In genomic region chr8:105397747-105398146, GRCm38 (mm10) we compare ENCODE assay signal across 9 mouse cellular contexts. TPM values are rescaled to one million over a fixed set of nuclear protein-coding genes. Genes with fewer than 3 reads are reported as not detected.
A peak's percentile ranks its signal among the peaks of the same experiment; 100 is the strongest.
DNase-seq lines count a peak whose midpoint lies in the region; ATAC-seq and TF ChIP-seq lines count a peak whose summit lies in the region.
"Had no signal": no experiment of that assay in that cellular context is flagged by ENCODE, and none has a peak within 500 bp of the region (broad histone marks: within the 10 kb centered on the region; RNA-seq: fewer than 3 reads in every experiment).

No protein-coding gene starts in this region.

- no peaks in the 10 kb centered on the region for H3K79me3 ChIP-seq in C2C12 (ENCODE audit: low read depth)

- intact Hi-C loops in gastrocnemius, postnatal 36 days (cut with DNase I) = loop anchor here (2.0 kb wide), 1 partner anchor 39 kb away; no protein-coding TSS in a partner anchor

- H3K27me3 ChIP-seq in intestine, postnatal 0 days (replicated peaks; ENCODE audit: control insufficient read depth, insufficient read depth, low read length) = no peaks in the 10 kb centered on the region
- H3K27me3 ChIP-seq in intestine, embryonic 16.5 days (replicated peaks; ENCODE audit: control insufficient read depth, insufficient read depth, low read length) = no peaks in the 10 kb centered on the region
- peaks cover 5% of the 10 kb centered on the region for H3K27me3 ChIP-seq in C2C12 (ENCODE audit: control insufficient read depth, insufficient read depth, insufficient read length)
- H3K27me3 ChIP-seq in thymus, adult 2 months (ENCODE audit: control insufficient read depth, insufficient read depth, low read length) = no peaks in the 10 kb centered on the region

- TF ChIP-seq POLR2A in thymus, adult 2 months (IDR thresholded peaks at IDR 0.05; ENCODE audit: control insufficient read depth, extremely low read depth, insufficient read depth, low read length, poor library complexity) = no peak

- 34% methylated on average over 3 of the region's 3 CpGs for WGBS in intestine, postnatal 0 days
- 35% methylated on average over 3 of the region's 3 CpGs for WGBS in intestine, embryonic 16.5 days
- WGBS in thymus, adult 2 months = 44% methylated on average over 3 of the region's 3 CpGs

- H3K27ac ChIP-seq in intestine, postnatal 0 days (ENCODE audit: low read depth, low read length) = no peak overlapping the region
- H3K27ac ChIP-seq in intestine, embryonic 16.5 days (ENCODE audit: low read length) = no peak overlapping the region
- no peak overlapping the region for H3K27ac ChIP-seq in thymus, adult 2 months (ENCODE audit: control insufficient read depth, insufficient read depth, low read length)
- H3K27ac ChIP-seq: midbrain, embryonic 12.5 days had no signal

- no peak for ATAC-seq in intestine, postnatal 0 days
- ATAC-seq in intestine, embryonic 16.5 days = no peak

- H3K79me2 ChIP-seq in C2C12 (ENCODE audit: control insufficient read depth, insufficient read depth) = no peaks in the 10 kb centered on the region

- H3K4me1 ChIP-seq in intestine, postnatal 0 days (replicated peaks; ENCODE audit: control insufficient read depth, insufficient read depth, low read length) = no peaks in the 10 kb centered on the region
- no peaks in the 10 kb centered on the region for H3K4me1 ChIP-seq in intestine, embryonic 16.5 days (ENCODE audit: control insufficient read depth, insufficient read depth, low read length)
- H3K4me1 ChIP-seq in thymus, adult 2 months (replicated peaks; ENCODE audit: control insufficient read depth, insufficient read depth, low read length) = 0 out of 2 replicates have a peak, but pooled peaks cover 3% of the 10 kb centered on the region
- H3K4me1 ChIP-seq: midbrain, embryonic 12.5 days had no signal

- peak; percentile 81 for DNase-seq in R1 (ENCODE audit: low read depth, low spot score)
- DNase-seq in embryo, embryonic 10.5 days (ENCODE audit: low spot score) = peak; percentile 78
- DNase-seq in layer of hippocampus, adult 9-10 months (ENCODE audit: low spot score) = peak; percentile 13
- peak; percentile 44 for DNase-seq in thymus, adult 2 months
- DNase-seq in gastrocnemius, postnatal 36 days = no peak

- no peak overlapping the region for H3ac ChIP-seq in C2C12 (ENCODE audit: control insufficient read depth, insufficient read length, low read depth)

- TF ChIP-seq CTCF in intestine, postnatal 0 days (IDR thresholded peaks at IDR 0.05; ENCODE audit: low read depth) = peak; percentile 80
- TF ChIP-seq CTCF in C2C12 (IDR thresholded peaks at IDR 0.05; ENCODE audit: control insufficient read depth, insufficient read depth, insufficient read length) = peak; percentile 41
- TF ChIP-seq CTCF in thymus, adult 2 months (IDR thresholded peaks at IDR 0.05; ENCODE audit: borderline replicate concordance, control insufficient read depth, extremely low read depth, insufficient read depth, low read length, poor library complexity) = no peak

- no peaks in the 10 kb centered on the region for H3K9me3 ChIP-seq in intestine, postnatal 0 days (ENCODE audit: control insufficient read depth)
- no peaks in the 10 kb centered on the region for H3K9me3 ChIP-seq in intestine, embryonic 16.5 days (ENCODE audit: control insufficient read depth, low read length)
- H3K9me3 ChIP-seq: midbrain, embryonic 12.5 days had no signal

- H3K4me2 ChIP-seq in intestine, postnatal 0 days (replicated peaks; ENCODE audit: low read depth) = no peak overlapping the region
- H3K4me2 ChIP-seq in intestine, embryonic 16.5 days (ENCODE audit: low read depth, low read length) = no peak overlapping the region
- H3K4me2 ChIP-seq: midbrain, embryonic 12.5 days had no signal

- H3K4me3 ChIP-seq in intestine, postnatal 0 days (ENCODE audit: low read depth, low read length) = no peak overlapping the region
- H3K4me3 ChIP-seq in intestine, embryonic 16.5 days (ENCODE audit: low read length) = no peak overlapping the region
- no peak overlapping the region for H3K4me3 ChIP-seq in C2C12 (ENCODE audit: insufficient read depth, poor library complexity, severe bottlenecking)
- H3K4me3 ChIP-seq in thymus, adult 2 months (ENCODE audit: control insufficient read depth, insufficient read depth, low read length) = no peak overlapping the region
- H3K4me3 ChIP-seq: midbrain, embryonic 12.5 days had no signal

- H3K36me3 ChIP-seq in intestine, postnatal 0 days (ENCODE audit: control insufficient read depth, insufficient read depth) = no peaks in the 10 kb centered on the region
- no peaks in the 10 kb centered on the region for H3K36me3 ChIP-seq in intestine, embryonic 16.5 days (ENCODE audit: control insufficient read depth, insufficient read depth, low read length)
- H3K36me3 ChIP-seq in C2C12 (ENCODE audit: control insufficient read depth, insufficient read depth) = no peaks in the 10 kb centered on the region
- H3K36me3 ChIP-seq in thymus, adult 2 months (ENCODE audit: control insufficient read depth, insufficient read depth, low read length) = no peaks in the 10 kb centered on the region
- H3K36me3 ChIP-seq: midbrain, embryonic 12.5 days had no signal

- H3K9ac ChIP-seq in intestine, postnatal 0 days (ENCODE audit: low read depth, low read length) = no peak overlapping the region
- no peak overlapping the region for H3K9ac ChIP-seq in intestine, embryonic 16.5 days (ENCODE audit: low read depth, low read length)
- H3K9ac ChIP-seq: midbrain, embryonic 12.5 days had no signal

TF ChIP-seq in C2C12, 6 proteins besides CTCF, POLR2A, EP300 and RAD21:
- TF ChIP-seq MYOG (IDR thresholded peaks at IDR 0.05; ENCODE audit: control insufficient read depth, extremely low read depth, insufficient read length) = no peak
- no peak for TF ChIP-seq MYOD1 (IDR thresholded peaks at IDR 0.05; ENCODE audit: control insufficient read depth, insufficient read length, low read depth)
- no peak for TF ChIP-seq MAX (IDR thresholded peaks at IDR 0.05)
- TF ChIP-seq USF1 (IDR thresholded peaks at IDR 0.05; ENCODE audit: low read depth) = no peak
- TF ChIP-seq FOSL1 (IDR thresholded peaks at IDR 0.05; ENCODE audit: insufficient read depth, low read length, poor library complexity, severe bottlenecking) = no peak
- TF ChIP-seq CEBPB (IDR thresholded peaks at IDR 0.05; ENCODE audit: low read depth) = no peak
TF ChIP-seq in C2C12: peak in this region for 0.

RNA-seq across cellular contexts. Expression of gene Kctd19, which starts 15.6 kb away (rescaled TPM):
- 0.07 and 0.13 TPM in 2 replicates for polyA plus RNA-seq in intestine, postnatal 0 days (2015; fragmentation: Nextera tagmentation; extraction: Ambion mirVana)
- 0.04 TPM in 1 of 2 replicates, not detected in the other for polyA plus RNA-seq in intestine, embryonic 16.5 days (2015; fragmentation: Nextera tagmentation; extraction: Ambion mirVana)
- polyA plus RNA-seq in C2C12 (2012; fragmentation: generic; extraction: Trizol) = 0.01 TPM
- 0.07 TPM in 1 of 2 replicates, not detected in the other for polyA plus RNA-seq in thymus, adult 2 months (2012; rRNA removed)
- not detected for total RNA-seq in gastrocnemius, postnatal 36 days (2021)
- polyA plus RNA-seq: midbrain, embryonic 12.5 days had no signal

RNA-seq across cellular contexts. Expression of gene Lrrc36, which starts 15.6 kb away (rescaled TPM):
- polyA plus RNA-seq in intestine, postnatal 0 days (2015; fragmentation: Nextera tagmentation; extraction: Ambion mirVana) = 0.10 and 0.20 TPM in 2 replicates
- polyA plus RNA-seq in intestine, embryonic 16.5 days (2015; fragmentation: Nextera tagmentation; extraction: Ambion mirVana) = 0.07 TPM in 1 of 2 replicates, not detected in the other
- not detected for polyA plus RNA-seq in C2C12 (2012; fragmentation: generic; extraction: Trizol)
- 0.24 and 0.34 TPM in 2 replicates for polyA plus RNA-seq in thymus, adult 2 months (2012; rRNA removed)
- under 1 TPM; 0.54 to 0.71 TPM for total RNA-seq in gastrocnemius, postnatal 36 days (2021)

RNA-seq across cellular contexts. Expression of gene Plekhg4, which starts 24.7 kb away (rescaled TPM):
- 0.13 and 0.20 TPM in 2 replicates for polyA plus RNA-seq in intestine, postnatal 0 days (2015; fragmentation: Nextera tagmentation; extraction: Ambion mirVana)
- 0.06 and 0.15 TPM in 2 replicates for polyA plus RNA-seq in intestine, embryonic 16.5 days (2015; fragmentation: Nextera tagmentation; extraction: Ambion mirVana)
- polyA plus RNA-seq in C2C12 (2012; fragmentation: generic; extraction: Trizol) = 2.0 TPM
- 1.3 and 1.5 TPM in 2 replicates for polyA plus RNA-seq in thymus, adult 2 months (2012; rRNA removed)
- under 1 TPM in 1 of 2 experiments, not detected in 1; 0.07 TPM for total RNA-seq in gastrocnemius, postnatal 36 days (2021)

RNA-seq across cellular contexts. Expression of gene Slc9a5, which starts 49.1 kb away (rescaled TPM):
- polyA plus RNA-seq in intestine, postnatal 0 days (2015; fragmentation: Nextera tagmentation; extraction: Ambion mirVana) = 0.31 and 0.40 TPM in 2 replicates
- polyA plus RNA-seq in intestine, embryonic 16.5 days (2015; fragmentation: Nextera tagmentation; extraction: Ambion mirVana) = 0.93 and 1.1 TPM in 2 replicates
- 6.6 TPM for polyA plus RNA-seq in C2C12 (2012; fragmentation: generic; extraction: Trizol)
- 12.7 and 14.7 TPM in 2 replicates for polyA plus RNA-seq in thymus, adult 2 months (2012; rRNA removed)
- total RNA-seq in gastrocnemius, postnatal 36 days (2021) = under 1 TPM; 0.59 to 0.91 TPM

RNA-seq across cellular contexts. Expression of gene Fhod1, which starts 50.0 kb away (rescaled TPM):
- polyA plus RNA-seq in intestine, postnatal 0 days (2015; fragmentation: Nextera tagmentation; extraction: Ambion mirVana) = 1.3 and 1.6 TPM in 2 replicates
- 1.4 and 1.8 TPM in 2 replicates for polyA plus RNA-seq in intestine, embryonic 16.5 days (2015; fragmentation: Nextera tagmentation; extraction: Ambion mirVana)
- 30.7 TPM for polyA plus RNA-seq in C2C12 (2012; fragmentation: generic; extraction: Trizol)
- 33.6 and 36.2 TPM in 2 replicates for polyA plus RNA-seq in thymus, adult 2 months (2012; rRNA removed)
- total RNA-seq in gastrocnemius, postnatal 36 days (2021) = 10 to 100 TPM; 22.0 to 32.0 TPM

Comparison
In these comparisons a context has a peak if more than half of its experiments do, and no peak if none do; other contexts are left out.
1. DNase-seq: peak in R1 (single experiment), embryo, embryonic 10.5 days (single experiment), layer of hippocampus, adult 9-10 months (single experiment) and thymus, adult 2 months (single experiment); none in gastrocnemius, postnatal 36 days (0 of 2).